Mouse (Mus musculus): ENCODE data around the gene Prr36. TPM values are rescaled to one million over a fixed set of nuclear protein-coding genes. Genes with fewer than 3 reads are reported as not detected.

Prr36 gene
- polyA plus RNA-seq (2017; shearing (Covaris generic)), result 0.10 TPM

DNA sequence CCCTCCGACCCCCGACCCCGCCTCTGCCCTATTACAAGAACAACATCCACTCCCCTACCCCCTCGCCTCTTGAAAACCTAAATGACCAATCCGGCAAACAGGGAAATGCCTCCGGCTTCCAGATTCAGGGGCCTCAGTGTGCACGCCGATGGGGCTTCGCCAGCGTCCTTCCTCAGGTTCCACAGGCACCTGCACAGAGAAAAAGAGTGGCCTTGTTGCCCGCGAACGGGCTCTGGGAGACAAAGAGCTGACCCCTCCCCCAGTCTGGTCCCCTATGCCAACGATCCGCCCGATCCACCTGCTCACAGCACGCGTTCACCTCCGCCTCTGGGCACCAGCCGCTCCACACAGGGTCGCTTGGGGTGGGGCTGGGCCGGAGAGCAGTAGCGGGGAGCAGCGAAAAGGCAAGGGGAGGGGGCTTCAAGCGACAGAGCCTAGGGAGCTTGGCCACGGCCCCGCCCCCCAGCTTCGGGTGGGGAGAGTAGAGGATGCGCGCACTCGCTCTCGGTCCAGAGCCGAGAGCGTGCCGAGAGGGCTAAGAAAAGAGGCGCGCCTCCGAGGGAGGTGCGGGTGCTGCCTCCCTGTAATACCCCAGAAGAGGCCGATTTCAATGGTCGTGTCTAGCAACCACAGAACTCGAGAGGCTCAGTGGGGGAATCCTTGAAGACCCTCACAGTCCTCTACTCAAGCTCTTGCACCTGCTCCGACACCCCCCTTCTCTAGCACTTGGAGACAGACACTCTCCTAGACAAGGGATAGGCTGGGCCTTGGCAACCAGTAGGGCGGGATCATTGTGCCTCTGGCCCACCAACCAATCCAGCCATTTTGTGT is at the start of gene Prr36:
Gene Prr36 (minus strand): TSS at position 669 of the 831 bp plus-strand sequence.

DNA sequence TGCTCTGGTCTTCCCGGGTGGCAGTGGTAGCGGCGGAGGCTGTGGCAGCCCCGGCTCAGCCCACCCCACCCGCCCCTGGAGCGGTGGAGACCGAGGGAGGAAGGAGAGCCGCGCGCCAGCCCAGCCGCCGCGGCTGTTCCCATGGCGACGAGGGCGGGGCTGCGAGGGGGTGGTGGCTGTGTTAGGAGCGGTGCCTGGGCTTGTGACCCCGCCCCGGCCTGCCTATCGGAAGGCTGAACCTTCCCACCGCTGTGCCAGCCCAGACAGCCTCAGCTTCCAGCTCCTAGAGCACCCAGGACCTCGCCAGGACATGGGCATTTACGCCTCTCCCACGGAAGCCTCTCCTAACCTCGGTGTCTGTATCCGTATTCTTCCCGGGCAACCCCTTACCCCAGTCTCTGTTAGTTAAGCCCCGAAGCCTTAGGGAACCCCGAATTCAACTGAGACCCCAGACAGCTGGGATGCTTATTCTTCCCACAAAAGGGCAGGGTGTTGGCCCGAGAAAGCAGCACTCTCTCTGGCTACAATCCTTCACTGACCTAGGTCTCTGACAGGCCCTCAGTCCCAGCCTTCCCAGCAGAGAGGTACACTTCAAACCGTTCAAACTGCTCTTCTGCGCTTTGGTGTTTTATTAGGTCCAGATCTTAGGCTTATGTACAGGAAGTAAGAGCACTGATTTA is 42.0 kb upstream of the Prr36 start, which contains the start of gene Ctxn1:
Gene Ctxn1 (minus strand): TSS at position 150 of the 680 bp plus-strand sequence.

DNA sequence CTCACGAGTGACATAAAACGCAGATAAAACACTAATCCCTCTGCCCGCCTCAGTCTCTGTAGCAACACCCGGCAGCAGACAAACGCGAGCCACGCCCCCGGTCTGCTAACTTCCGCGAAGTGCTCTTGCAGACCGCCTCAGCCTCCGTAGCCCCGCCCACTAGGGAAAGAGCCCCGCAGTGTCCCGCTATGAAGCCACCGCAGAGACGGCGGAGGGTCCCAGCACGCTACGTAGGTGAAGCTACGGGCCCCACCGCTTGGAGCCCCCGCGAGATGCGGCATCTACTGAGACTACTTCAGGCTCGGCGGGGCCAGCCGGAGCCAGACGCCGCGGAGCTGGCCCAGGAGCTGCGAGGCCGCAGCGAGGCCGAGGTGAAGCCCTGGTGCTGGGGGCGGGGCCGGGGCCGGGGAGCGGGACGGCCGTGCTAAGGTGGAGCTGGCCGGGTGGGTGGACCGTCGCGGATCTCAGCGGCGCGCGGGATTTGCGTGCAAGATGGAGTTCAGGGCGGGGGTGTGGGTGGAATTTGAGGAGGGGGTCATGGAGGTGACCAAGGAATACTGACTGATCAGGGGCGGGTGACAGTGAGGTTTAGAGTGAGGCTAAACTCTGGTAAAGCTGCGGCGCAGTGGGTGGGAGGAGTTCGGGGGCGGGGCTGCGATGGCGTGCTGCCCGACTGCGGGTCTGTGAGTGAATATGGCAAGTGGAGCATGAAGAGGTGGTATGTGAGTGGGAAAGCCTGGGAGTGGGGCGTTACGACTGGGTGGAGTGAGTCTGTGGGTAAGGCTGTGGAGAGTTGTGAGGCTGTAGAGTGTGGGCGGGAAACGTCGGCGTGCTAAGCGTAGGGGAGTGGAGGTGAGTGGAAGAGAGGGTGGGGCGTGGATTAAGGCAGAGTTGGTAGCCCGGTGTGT is 35.9 kb upstream of the Prr36 start, which contains the start of gene Snapc2:
Gene Snapc2 (plus strand): TSS at position 147 of the 908 bp plus-strand sequence.

DNA sequence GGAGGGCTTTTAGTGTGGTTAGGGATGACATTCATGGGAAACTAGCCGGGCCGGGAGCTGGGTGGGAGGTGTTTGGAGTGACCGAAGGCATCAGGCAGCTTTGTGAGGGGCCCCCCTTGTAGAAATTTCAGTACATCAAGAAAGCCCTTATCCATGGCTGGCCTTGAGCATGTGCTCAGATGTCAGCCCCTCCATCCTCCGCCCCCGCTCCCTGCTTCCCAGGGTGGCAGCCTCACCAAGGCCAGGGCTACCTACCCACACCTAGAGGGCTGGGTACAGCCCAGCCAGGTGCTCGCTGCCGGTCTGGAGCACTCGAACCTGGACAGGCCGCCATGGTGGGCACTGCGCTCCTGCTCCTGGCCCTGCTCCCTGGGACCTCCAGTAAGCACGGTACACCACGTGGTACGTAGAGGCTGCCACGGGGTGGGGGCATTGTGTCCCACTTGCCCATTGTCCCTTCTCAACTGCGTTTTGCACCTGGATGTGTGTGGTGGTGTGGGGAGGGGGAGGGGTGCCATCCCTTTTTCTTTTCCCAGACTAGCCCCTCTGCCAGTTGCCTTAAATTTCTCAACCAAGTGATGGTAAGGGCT is 30.8 kb upstream of the Prr36 start, which contains the start of gene Tgfbr3l:
Gene Tgfbr3l (plus strand): TSS at position 264 of the 590 bp plus-strand sequence.

DNA sequence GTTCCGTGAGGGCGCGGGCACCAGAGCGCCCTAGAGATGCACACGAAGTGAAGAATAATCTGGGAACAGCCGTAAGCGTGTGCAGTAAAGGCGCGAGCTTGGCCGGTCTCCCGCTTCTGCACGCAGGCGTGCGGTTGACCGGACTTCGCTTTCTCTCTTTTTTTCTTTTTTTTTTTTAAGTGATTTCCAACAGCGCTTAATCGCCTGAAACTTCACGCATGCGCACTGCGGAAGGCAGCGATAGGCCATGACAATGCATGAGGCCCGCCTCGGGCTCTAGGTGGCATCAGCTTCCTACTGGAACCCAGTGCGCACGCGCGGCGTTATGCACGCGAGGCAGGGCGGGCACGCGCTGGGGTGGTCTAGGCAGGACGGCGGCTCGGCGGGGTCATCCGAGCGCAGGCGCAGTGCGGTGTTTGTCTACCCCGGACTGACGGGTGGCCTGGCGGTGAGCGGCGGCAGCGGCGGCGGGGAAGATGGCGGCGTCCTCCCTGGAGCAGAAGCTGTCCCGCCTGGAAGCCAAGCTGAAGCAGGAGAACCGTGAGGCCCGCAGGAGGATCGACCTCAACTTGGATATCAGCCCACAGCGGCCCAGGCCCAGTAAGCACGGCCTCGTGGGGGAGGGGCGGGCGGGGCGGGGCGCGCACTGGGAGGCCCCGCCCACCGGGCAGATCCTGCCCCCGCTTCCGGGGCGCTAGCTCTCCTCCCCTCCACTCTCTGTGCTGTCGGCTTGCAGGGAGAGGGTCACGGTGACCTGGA is 21.4 kb upstream of the Prr36 start, which contains the start of the genes Map2k7 and Gm49320:
Gene Map2k7 (plus strand): TSS at position 307 of the 759 bp plus-strand sequence.
Gene Gm49320 (plus strand): TSS at position 432 of the 759 bp plus-strand sequence.

DNA sequence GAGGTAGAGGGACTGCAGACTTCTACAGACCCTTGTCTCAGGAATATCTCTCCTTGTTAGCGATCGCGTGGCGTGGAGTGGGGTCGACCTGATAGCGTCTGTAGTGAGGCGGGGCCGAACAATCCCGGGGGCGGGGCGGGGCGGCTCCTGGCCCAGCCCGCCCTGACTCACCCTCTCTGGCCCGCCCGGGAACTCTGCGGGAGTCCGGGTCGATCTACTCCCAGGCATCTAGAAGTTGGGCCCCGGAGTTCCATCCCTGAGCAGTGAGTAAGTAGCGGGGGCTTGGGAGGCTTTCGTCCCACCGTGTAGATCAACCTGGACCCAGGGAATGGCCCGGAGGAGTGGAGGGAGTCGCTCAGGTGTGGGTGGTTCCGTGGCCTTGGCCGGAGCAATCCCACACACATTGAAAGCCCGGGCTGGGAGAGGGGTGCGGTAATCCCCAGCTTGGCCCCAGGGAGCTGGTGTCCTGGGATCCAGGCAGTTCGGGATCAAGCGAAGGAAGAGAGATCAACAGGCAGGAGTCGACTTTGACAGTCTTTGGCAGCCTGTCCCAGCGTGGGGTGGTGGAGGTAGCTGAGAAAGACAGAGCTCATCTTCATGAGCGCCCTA is 9.6 kb upstream of the Prr36 start, which contains the start of gene Lrrc8e:
Gene Lrrc8e (plus strand): TSS at position 89 of the 609 bp plus-strand sequence.

DNA sequence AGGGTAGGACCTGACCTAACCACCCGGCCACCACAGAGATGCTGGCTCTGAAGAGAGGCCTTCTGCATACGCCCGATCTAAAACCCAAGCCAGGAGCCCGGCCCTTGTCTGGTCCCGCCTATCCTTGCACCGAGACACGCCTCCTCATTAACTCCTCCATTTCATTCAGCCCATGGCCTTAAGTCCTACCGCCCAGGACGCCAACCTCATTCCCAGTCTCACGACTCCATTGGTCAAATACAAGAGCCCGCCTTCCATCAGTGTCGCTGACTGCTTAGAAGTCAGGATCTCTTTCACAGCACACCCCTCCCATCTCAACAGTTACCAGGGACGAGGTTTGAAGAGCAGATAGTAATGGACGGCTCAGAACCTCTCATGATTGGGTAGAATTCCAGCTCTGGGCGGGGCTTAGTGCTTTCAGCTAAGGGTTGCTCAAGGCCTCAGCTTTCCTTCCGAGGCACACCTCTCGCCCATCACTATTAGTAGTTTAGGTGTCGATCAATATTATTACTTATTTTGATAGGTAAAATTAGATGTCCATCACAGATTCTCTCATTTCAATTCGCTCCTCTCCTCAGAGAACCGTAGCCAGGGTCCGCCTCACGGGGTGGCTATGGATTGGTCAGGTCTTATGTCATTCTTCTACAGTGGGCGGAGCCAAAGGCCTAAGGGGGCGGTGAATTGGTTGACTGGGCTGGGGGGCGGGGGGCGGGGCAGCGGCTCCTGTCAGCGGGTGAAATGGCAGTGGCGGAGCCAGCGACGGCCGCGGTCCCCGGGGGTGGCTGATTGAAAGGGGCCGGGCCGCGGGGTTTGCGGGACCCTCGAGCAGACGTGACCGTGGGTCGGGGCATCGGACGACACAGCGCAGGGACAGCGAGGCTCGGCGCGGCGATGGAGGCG is 51.2 kb downstream of the Prr36 start, which contains the start of gene Evi5l:
Gene Evi5l (plus strand): TSS at position 716 of the 900 bp plus-strand sequence.

Other genes starting within 250 kb of the Prr36 start
- gene Cd209f, start 111.6 kb downstream of the Prr36 start, polyA plus RNA-seq (2017; shearing (Covaris generic)), result not detected
- gene Cd209g, start 83.4 kb downstream of the Prr36 start, polyA plus RNA-seq (2017; shearing (Covaris generic)), result 0.05 TPM
- 18.2 TPM for gene Evi5l, start 50.9 kb downstream of the Prr36 start, polyA plus RNA-seq (2017; shearing (Covaris generic))
- 0.16 TPM for gene Lrrc8e, start 9.4 kb upstream of the Prr36 start, polyA plus RNA-seq (2017; shearing (Covaris generic))
- gene Map2k7, start 21.3 kb upstream of the Prr36 start, polyA plus RNA-seq (2017; shearing (Covaris generic)), result 72.7 TPM
- gene Gm49320, start 21.4 kb upstream of the Prr36 start, polyA plus RNA-seq (2017; shearing (Covaris generic)), result 0.96 TPM
- 14.3 TPM for gene Tgfbr3l, start 30.8 kb upstream of the Prr36 start, polyA plus RNA-seq (2017; shearing (Covaris generic))
- 33.5 TPM for gene Snapc2, start 35.6 kb upstream of the Prr36 start, polyA plus RNA-seq (2017; shearing (Covaris generic))
- 0.44 TPM for gene Ctxn1, start 41.8 kb upstream of the Prr36 start, polyA plus RNA-seq (2017; shearing (Covaris generic))
- 60.4 TPM for gene Timm44, start 58.5 kb upstream of the Prr36 start, polyA plus RNA-seq (2017; shearing (Covaris generic))
- gene Ccl25, start 107.8 kb upstream of the Prr36 start, polyA plus RNA-seq (2017; shearing (Covaris generic)), result 17.5 TPM
- 205 TPM for gene Elavl1, start 108.0 kb upstream of the Prr36 start, polyA plus RNA-seq (2017; shearing (Covaris generic))